Mouse (Mus musculus): Measurements from ENCODE around the gene Bcas3.

DNA sequence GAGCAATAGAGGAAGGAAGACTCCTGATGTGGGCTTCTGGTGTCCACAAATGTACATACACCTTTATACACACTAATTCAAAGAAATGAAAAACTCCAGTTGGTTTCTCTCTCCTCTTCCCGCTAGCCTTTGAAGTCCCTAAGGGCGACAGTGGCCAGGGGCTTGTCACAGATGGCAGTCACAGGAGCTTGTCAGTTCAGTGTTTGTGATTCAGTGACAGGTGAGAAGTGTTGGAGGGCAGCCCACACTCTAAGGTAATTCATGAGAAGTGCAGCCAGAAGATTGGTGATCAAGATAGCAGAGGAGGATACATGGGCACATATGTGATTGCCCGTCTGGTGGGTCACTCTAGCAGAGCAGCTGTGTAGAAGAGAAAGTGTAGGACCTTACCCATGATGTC, 196.7 kb downstream of the Bcas3 start:
- TF ChIP-seq CTCF (IDR thresholded peaks at IDR 0.05; ENCODE audit: low read depth, low read length) (no peak), POLR2A (IDR thresholded peaks at IDR 0.05; ENCODE audit: borderline replicate concordance, low read depth, low read length) (no peak)
